Mouse (Mus musculus): ENCODE data around the gene Ifrd1.
"Not testable (repeated sequence)": the region's sequence is repeated elsewhere in the genome, so short reads cannot be mapped to it uniquely, and the experiment has no call there.

Gene Ifrd1

GRCm38 (mm10) chr12:40199795-40200402, 48.4 kb downstream of the Ifrd1 start:
- in situ Hi-C loops (cut with MboI) = no loop called here

GRCm38 (mm10) chr12:40199302-40199701, 49.0 kb downstream of the Ifrd1 start, which contains the start of gene Lsmem1:
Lsmem1 (minus strand) TSS chr12:40199490.
- in situ Hi-C loops (cut with MboI) = no loop called here

- in situ Hi-C loops (cut with MboI) = no loop called here
These were observed 49.9 kb downstream of the Ifrd1 start for GRCm38 (mm10) chr12:40198427-40198826.

- in situ Hi-C loops (cut with MboI) = no loop called here
These were observed 50.3 kb downstream of the Ifrd1 start for GRCm38 (mm10) chr12:40198019-40198418.

GRCm38 (mm10) chr12:40197511-40197910, 50.8 kb downstream of the Ifrd1 start:
- in situ Hi-C loops (cut with MboI) = no loop called here

- in situ Hi-C loops (cut with MboI) = no loop called here
These were observed 62.8 kb downstream of the Ifrd1 start for GRCm38 (mm10) chr12:40185474-40185873.

- in situ Hi-C loops (cut with MboI) = no loop called here
These were observed 71.2 kb downstream of the Ifrd1 start for GRCm38 (mm10) chr12:40177089-40177488.

- in situ Hi-C loops (cut with MboI) = no loop called here
These were observed 72.1 kb downstream of the Ifrd1 start for GRCm38 (mm10) chr12:40176158-40176557.

GRCm38 (mm10) chr12:40175171-40175570, 73.1 kb downstream of the Ifrd1 start:
- in situ Hi-C loops (cut with MboI) = not testable (repeated sequence)

GRCm38 (mm10) chr12:40171637-40172036, 76.7 kb downstream of the Ifrd1 start:
- in situ Hi-C loops (cut with MboI) = no loop called here

- in situ Hi-C loops (cut with MboI) = loop anchor here (10.0 kb wide), 2 partner anchors 95 to 655 kb away; no protein-coding TSS in a partner anchor
These were observed 78.6 kb downstream of the Ifrd1 start for GRCm38 (mm10) chr12:40169675-40170074.

GRCm38 (mm10) chr12:40164621-40165020, 83.7 kb downstream of the Ifrd1 start:
- in situ Hi-C loops (cut with MboI) = loop anchor here (10.0 kb wide), 2 partner anchors 90 to 650 kb away; no protein-coding TSS in a partner anchor

GRCm38 (mm10) chr12:40160777-40161176, 87.5 kb downstream of the Ifrd1 start:
- in situ Hi-C loops (cut with MboI) = loop anchor here (10.0 kb wide), 2 partner anchors 86 to 646 kb away; no protein-coding TSS in a partner anchor

- in situ Hi-C loops (cut with MboI) = no loop called here
These were observed 94.1 kb downstream of the Ifrd1 start for GRCm38 (mm10) chr12:40154188-40154587.

- in situ Hi-C loops (cut with MboI) = no loop called here
These were observed 95.8 kb downstream of the Ifrd1 start for GRCm38 (mm10) chr12:40152353-40153069.
